ENCODE assay signal across 19 mouse cellular contexts in the genomic region with DNA sequence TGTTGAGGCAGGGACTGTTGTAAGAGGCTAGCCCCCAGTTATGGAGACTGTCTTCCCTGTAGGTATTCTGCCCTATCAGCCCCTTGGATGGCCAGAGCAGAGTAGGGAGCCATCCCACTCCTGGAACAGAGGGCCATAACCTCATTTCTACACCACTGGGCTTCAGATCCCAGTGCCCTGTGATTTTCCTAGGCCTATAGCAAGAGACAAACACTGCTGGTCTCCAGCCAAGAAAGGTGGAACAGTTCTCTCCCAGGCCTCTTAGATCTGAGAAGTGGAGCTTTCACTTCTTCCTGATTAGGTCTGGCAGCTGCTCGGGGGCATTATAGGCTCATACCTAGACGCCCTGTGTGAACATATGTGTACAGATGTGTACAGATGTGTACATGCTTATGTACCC. TPM values are rescaled to one million over a fixed set of nuclear protein-coding genes. Genes with fewer than 3 reads are reported as not detected.
DNase-seq lines count a peak whose midpoint lies in the region; ATAC-seq and TF ChIP-seq lines count a peak whose summit lies in the region.
"Had no signal": no experiment of that assay in that cellular context is flagged by ENCODE, and none has a peak within 500 bp of the region (broad histone marks: within the 10 kb centered on the region; RNA-seq: fewer than 3 reads in every experiment).

No protein-coding gene starts in this region.

- H3K27ac ChIP-seq in heart, embryonic 16.5 days (ENCODE audit: low read length) = peak overlapping the region; percentile 30; the same call in 1 of the 2 replicates
- H3K27ac ChIP-seq in lung, embryonic 14.5 days (ENCODE audit: low read depth) = peak overlapping the region; percentile 44
- H3K27ac ChIP-seq: macrophage; neural tube, embryonic 15.5 days had no signal

- 55% methylated on average over 2 of the region's 2 CpGs for WGBS in heart, embryonic 16.5 days
- 69% methylated on average over 2 of the region's 2 CpGs for WGBS in lung, embryonic 14.5 days

- no peaks in the 10 kb centered on the region for H3K36me3 ChIP-seq in heart, embryonic 16.5 days (ENCODE audit: control insufficient read depth, insufficient read depth)
- no peaks in the 10 kb centered on the region for H3K36me3 ChIP-seq in lung, embryonic 14.5 days (ENCODE audit: insufficient read depth)
- H3K36me3 ChIP-seq: neural tube, embryonic 15.5 days had no signal

- peak; percentile 39 for DNase-seq in cerebellum, adult 11 months
- DNase-seq in cerebellum, postnatal 36 days = no peak
- no peak for DNase-seq in heart, adult 18-20 months
- DNase-seq in lung, embryonic 14.5 days = no peak
- no peak for DNase-seq in lung, postnatal 36 days
- DNase-seq in cerebellum, postnatal 14 days = peak; percentile 49 to 64
- DNase-seq in retina, embryonic 14.5 days (ENCODE audit: low spot score) = no peak
- DNase-seq: gastrocnemius, postnatal 36 days; liver had no signal

- no peaks in the 10 kb centered on the region for H3K9me3 ChIP-seq in heart, embryonic 16.5 days (replicated peaks; ENCODE audit: control insufficient read depth, low read length)
- H3K9me3 ChIP-seq in lung, embryonic 14.5 days (ENCODE audit: low read depth, low read length) = no peaks in the 10 kb centered on the region
- H3K9me3 ChIP-seq: neural tube, embryonic 15.5 days had no signal

- no peak overlapping the region for H3K9ac ChIP-seq in heart, embryonic 16.5 days (ENCODE audit: low read length)
- H3K9ac ChIP-seq in lung, embryonic 14.5 days = no peak overlapping the region
- H3K9ac ChIP-seq: neural tube, embryonic 15.5 days had no signal

- no peak for TF ChIP-seq CTCF in lung, embryonic 14.5 days (IDR thresholded peaks at IDR 0.05; ENCODE audit: low read depth)

- H3K4me3 ChIP-seq in heart, embryonic 16.5 days (ENCODE audit: low read length) = no peak overlapping the region
- H3K4me3 ChIP-seq in lung, embryonic 14.5 days (ENCODE audit: low read depth, low read length) = no peak overlapping the region
- H3K4me3 ChIP-seq: neural tube, embryonic 15.5 days had no signal

- no peak overlapping the region for H3K4me2 ChIP-seq in heart, embryonic 16.5 days (ENCODE audit: low read depth, low read length)
- no peak overlapping the region for H3K4me2 ChIP-seq in lung, embryonic 14.5 days
- H3K4me2 ChIP-seq: neural tube, embryonic 15.5 days had no signal

- ATAC-seq in heart, embryonic 16.5 days (replicated peaks; ENCODE audit: extremely low read depth, insufficient read depth, low FRiP score) = no peak
- ATAC-seq in lung, embryonic 14.5 days (ENCODE audit: insufficient read depth) = no peak
- ATAC-seq: Patski had no signal

- no peaks in the 10 kb centered on the region; the same call in none of the 2 replicates for H3K27me3 ChIP-seq in heart, embryonic 16.5 days (ENCODE audit: control insufficient read depth, insufficient read depth, low read length)
- H3K27me3 ChIP-seq in lung, embryonic 14.5 days (ENCODE audit: insufficient read depth, low read length) = peaks cover 6% of the 10 kb centered on the region; the same call in 1 of the 2 replicates
- H3K27me3 ChIP-seq: neural tube, embryonic 15.5 days; Patski had no signal

- peaks cover 11% of the 10 kb centered on the region for H3K4me1 ChIP-seq in heart, embryonic 16.5 days (ENCODE audit: control insufficient read depth, insufficient read depth, low read length)
- H3K4me1 ChIP-seq in lung, embryonic 14.5 days (ENCODE audit: insufficient read depth) = peaks cover 8% of the 10 kb centered on the region

RNA-seq across cellular contexts. Expression of a gene that starts 3.2 kb away (rescaled TPM):
- polyA plus RNA-seq in heart, embryonic 16.5 days (2015; fragmentation: Nextera tagmentation; extraction: Ambion mirVana) = 0.10 and 0.24 TPM in 2 replicates
- total RNA-seq in heart, adult 18-20 months (2021) = under 1 TPM in 1 of 2 experiments, not detected in 1; 0.07 TPM
- polyA plus RNA-seq in lung, embryonic 14.5 days (2014; fragmentation: Nextera tagmentation; extraction: Ambion mirVana) = 0.59 and 0.64 TPM in 2 replicates
- total RNA-seq: gastrocnemius, postnatal 36 days; hematopoietic stem cell, adult 5-6 weeks had no signal
- polyA plus RNA-seq: macrophage had no signal

RNA-seq across cellular contexts. Expression of a gene that starts 3.7 kb away (rescaled TPM):
- polyA plus RNA-seq in heart, embryonic 16.5 days (2015; fragmentation: Nextera tagmentation; extraction: Ambion mirVana) = 1.2 TPM in 1 of 2 replicates, not detected in the other
- not detected for total RNA-seq in heart, adult 18-20 months (2021)
- polyA plus RNA-seq in lung, embryonic 14.5 days (2014; fragmentation: Nextera tagmentation; extraction: Ambion mirVana) = not detected in 2 replicates
- total RNA-seq: gastrocnemius, postnatal 36 days; hematopoietic stem cell, adult 5-6 weeks; layer of hippocampus, adult 18-20 months; left cerebral cortex, postnatal 10 days had no signal
- polyA plus RNA-seq: cortical plate, adult 2 months; kidney, embryonic 14.5 days; macrophage; neural tube, embryonic 15.5 days; Patski; urinary bladder, adult 2 months had no signal

RNA-seq across cellular contexts. Expression of a gene that starts 13.8 kb away (rescaled TPM):
- polyA plus RNA-seq in heart, embryonic 16.5 days (2015; fragmentation: Nextera tagmentation; extraction: Ambion mirVana) = 2.0 and 3.2 TPM in 2 replicates
- 10 to 100 TPM; 20.8 to 25.7 TPM for total RNA-seq in heart, adult 18-20 months (2021)
- 0.50 and 0.55 TPM in 2 replicates for polyA plus RNA-seq in lung, embryonic 14.5 days (2014; fragmentation: Nextera tagmentation; extraction: Ambion mirVana)

RNA-seq across cellular contexts. Expression of a gene that starts 30.7 kb away (rescaled TPM):
- polyA plus RNA-seq in heart, embryonic 16.5 days (2015; fragmentation: Nextera tagmentation; extraction: Ambion mirVana) = 45.2 and 47.3 TPM in 2 replicates
- 10 to 100 TPM; 31.3 to 35.1 TPM for total RNA-seq in heart, adult 18-20 months (2021)
- polyA plus RNA-seq in lung, embryonic 14.5 days (2014; fragmentation: Nextera tagmentation; extraction: Ambion mirVana) = 24.3 and 25.0 TPM in 2 replicates

RNA-seq across cellular contexts. Expression of a gene that starts 37.5 kb away (rescaled TPM):
- polyA plus RNA-seq in heart, embryonic 16.5 days (2015; fragmentation: Nextera tagmentation; extraction: Ambion mirVana) = 90.7 and 94.0 TPM in 2 replicates
- total RNA-seq in heart, adult 18-20 months (2021) = 1 to 10 TPM in 1 of 2 experiments, under 1 TPM in 1; 0.85 to 1.6 TPM
- 142 and 145 TPM in 2 replicates for polyA plus RNA-seq in lung, embryonic 14.5 days (2014; fragmentation: Nextera tagmentation; extraction: Ambion mirVana)

Comparison
In these comparisons a context has a peak if more than half of its experiments do, and no peak if none do; other contexts are left out.
1. DNase-seq: peak in cerebellum, adult 11 months (single experiment) and cerebellum, postnatal 14 days (2 of 2); none in cerebellum, postnatal 36 days (0 of 2), heart, adult 18-20 months (0 of 2), lung, embryonic 14.5 days (single experiment), lung, postnatal 36 days (single experiment) and retina, embryonic 14.5 days (single experiment).